Mouse (Mus musculus) limb, embryonic 11.5 days (tissue): ENCODE data around the gene Rap1b. TPM values are rescaled to one million over a fixed set of nuclear protein-coding genes. Genes with fewer than 3 reads are reported as not detected.

ENCODE experiments used
- ATAC-seq: fragments of 200-750 bp; cut with Nextera tagmentation; 2 replicates; pipeline ENCODE4 v1.8.0; 2017; ENCODE audit warnings: low read depth; ENCODE audit not compliant: insufficient number of reproducible peaks, low FRiP score, low TSS enrichment
- DNase-seq: peaks from one replicate; pipeline ENCODE4 v3.0.0-alpha.2; 2015; ENCODE audit warnings: low spot score
- H3K27ac ChIP-seq: fragments of 300-500 bp; sonication (generic); replicated peaks from 2 replicates; pipeline ENCODE4 v1.5.1; 2014; ENCODE audit warnings: low read depth, mild to moderate bottlenecking, low read length
- H3K27me3 ChIP-seq: fragments of 300-500 bp; sonication (generic); 2 replicates; pipeline ENCODE4 v1.6.1; 2014; ENCODE audit warnings: mild to moderate bottlenecking, low read length, mixed read lengths; ENCODE audit not compliant: control insufficient read depth, insufficient read depth
- H3K36me3 ChIP-seq: fragments of 300-500 bp; sonication (generic); 2 replicates; pipeline ENCODE4 v1.6.1; 2014; ENCODE audit warnings: mild to moderate bottlenecking, low read length, moderate library complexity, mixed read lengths; ENCODE audit not compliant: control insufficient read depth, insufficient read depth
- H3K4me1 ChIP-seq: fragments of 300-500 bp; sonication (generic); 2 replicates; pipeline ENCODE4 v1.6.1; 2014; ENCODE audit warnings: low read length, mixed read lengths; ENCODE audit not compliant: control insufficient read depth, insufficient read depth
- H3K4me2 ChIP-seq: fragments of 300-500 bp; sonication (generic); 2 replicates; pipeline ENCODE4 v1.6.1; 2014; ENCODE audit warnings: low read depth, mild to moderate bottlenecking, moderate library complexity; ENCODE audit not compliant: severe bottlenecking
- H3K4me3 ChIP-seq: fragments of 300-500 bp; sonication (generic); 2 replicates; pipeline ENCODE4 v1.5.1; 2014; ENCODE audit warnings: low read depth, low read length
- H3K9ac ChIP-seq: fragments of 300-500 bp; sonication (generic); 2 replicates; pipeline ENCODE4 v1.6.1; 2014; ENCODE audit warnings: mild to moderate bottlenecking, low read length
- H3K9me3 ChIP-seq: fragments of 300-500 bp; sonication (generic); 2 replicates; pipeline ENCODE4 v1.6.1; 2016; ENCODE audit warnings: low read length; ENCODE audit not compliant: control insufficient read depth
- WGBS: fragments of 180-500 bp; shearing (Covaris S2); extraction: QIAGEN DNeasy Blood & Tissue Kit; methylation state at CpG from one replicate; pipeline ENCODE4 v1.1.7; 2014; 5-methylcytosine and 5-hydroxymethylcytosine counted together
- polyA plus RNA-seq: library from polyadenylated mRNA; unstranded; fragments of >200 nt; fragmentation: Nextera tagmentation; extraction: Ambion mirVana; gene quantifications from 2 replicates; pipeline ENCODE4 v1.2.1, GENCODE M21; 2014

Rap1b gene
- polyA plus RNA-seq, 1 experiment from 2014 or later: 167 TPM

GRCm38 (mm10) chr10:117796181-117796580 lies 49.7 kb downstream of the Rap1b start:
- peak; percentile 47 for DNase-seq
- 94% methylated on average over 7 of the region's 7 CpGs for WGBS
- no peak overlapping the region for H3K4me2 ChIP-seq

GRCm38 (mm10) chr10:117795206-117795605 lies 50.6 kb downstream of the Rap1b start:
- H3K4me2 ChIP-seq: no peak overlapping the region
- no peaks in the 10 kb centered on the region for H3K36me3 ChIP-seq
- no peak overlapping the region for H3K4me3 ChIP-seq
- H3K27ac ChIP-seq: no peak overlapping the region
- no peak overlapping the region for H3K9ac ChIP-seq
- no peaks in the 10 kb centered on the region for H3K27me3 ChIP-seq
- peaks cover 9% of the 10 kb centered on the region; the same call in 1 of the 2 replicates for H3K4me1 ChIP-seq
- no peak for DNase-seq
- H3K9me3 ChIP-seq: no peaks in the 10 kb centered on the region
- 78% methylated on average over 4 of the region's 4 CpGs for WGBS
- no peak for ATAC-seq

More at GRCm38 (mm10) chr10:117796181-117796580, 49.7 kb downstream of the Rap1b start:
- no peaks in the 10 kb centered on the region for H3K27me3 ChIP-seq
- no peak overlapping the region for H3K27ac ChIP-seq
- ATAC-seq: no peak
- H3K4me1 ChIP-seq: peaks cover 9% of the 10 kb centered on the region; the same call in 1 of the 2 replicates
- H3K36me3 ChIP-seq: no peaks in the 10 kb centered on the region
- no peak overlapping the region for H3K4me3 ChIP-seq
- no peaks in the 10 kb centered on the region for H3K9me3 ChIP-seq
- no peak overlapping the region for H3K9ac ChIP-seq

GRCm38 (mm10) chr10:117793436-117794030 lies 52.3 kb downstream of the Rap1b start:
- DNase-seq (no peak), ATAC-seq (no peak)
- Histone ChIP-seq H3K9ac (no peak overlapping the region), H3K4me3 (no peak overlapping the region), H3K9me3 (no peaks in the 10 kb centered on the region), H3K4me1 (peaks cover 9% of the 10 kb centered on the region; the same call in 1 of the 2 replicates), H3K27me3 (no peaks in the 10 kb centered on the region), H3K4me2 (no peak overlapping the region; the same call in 1 of the 2 replicates), H3K27ac (no peak overlapping the region), H3K36me3 (no peaks in the 10 kb centered on the region)
- WGBS: 76% methylated on average over 11 of the region's 11 CpGs

GRCm38 (mm10) chr10:117792141-117793091 lies 53.4 kb downstream of the Rap1b start, which contains the start of gene Nup107:
TSS of gene Nup107 (minus strand) at chr10:117792705.
- peaks cover 2% of the 10 kb centered on the region for H3K36me3 ChIP-seq
- ATAC-seq (peak; percentile 99), DNase-seq (peak; percentile 100)
- H3K4me1 ChIP-seq: peaks cover 9% of the 10 kb centered on the region; the same call in 1 of the 2 replicates
- H3K9me3 ChIP-seq: no peaks in the 10 kb centered on the region
- peak within 1 kb of the TSS; percentile 65 for H3K4me2 ChIP-seq
- H3K27ac ChIP-seq: peak within 1 kb of the TSS; percentile 52; the same call in 1 of the 2 replicates
- peak within 1 kb of the TSS; percentile 80 for H3K4me3 ChIP-seq
- no peaks in the 10 kb centered on the region for H3K27me3 ChIP-seq
- WGBS: under 1% methylated on average over 75 of the region's 75 CpGs
- H3K9ac ChIP-seq: peak within 1 kb of the TSS; percentile 58

- ATAC-seq (no peak), DNase-seq (no peak)
- Histone ChIP-seq H3K9me3 (no peaks in the 10 kb centered on the region), H3K27me3 (no peaks in the 10 kb centered on the region), H3K9ac (no peak overlapping the region), H3K36me3 (peaks cover 10% of the 10 kb centered on the region), H3K4me3 (no peak overlapping the region), H3K4me1 (peaks cover 9% of the 10 kb centered on the region; the same call in 1 of the 2 replicates), H3K4me2 (no peak overlapping the region; the same call in 1 of the 2 replicates), H3K27ac (no peak overlapping the region)
- WGBS: 88% methylated on average over 2 of the region's 2 CpGs
These were observed 54.7 kb downstream of the Rap1b start for GRCm38 (mm10) chr10:117791171-117791470.

GRCm38 (mm10) chr10:117790421-117791170 lies 55.2 kb downstream of the Rap1b start:
- WGBS: 95% methylated on average over 17 of the region's 17 CpGs
- no peak for ATAC-seq
- no peak overlapping the region for H3K9ac ChIP-seq
- no peak overlapping the region for H3K4me2 ChIP-seq
- H3K36me3 ChIP-seq: peaks cover 12% of the 10 kb centered on the region
- no peak overlapping the region for H3K4me3 ChIP-seq
- peaks cover 9% of the 10 kb centered on the region; the same call in 1 of the 2 replicates for H3K4me1 ChIP-seq
- H3K9me3 ChIP-seq: no peaks in the 10 kb centered on the region
- no peak overlapping the region for H3K27ac ChIP-seq
- no peaks in the 10 kb centered on the region for H3K27me3 ChIP-seq
- no peak for DNase-seq

- Histone ChIP-seq H3K9me3 (no peaks in the 10 kb centered on the region), H3K36me3 (peaks cover 12% of the 10 kb centered on the region), H3K9ac (no peak overlapping the region), H3K4me1 (peaks cover 9% of the 10 kb centered on the region; the same call in 1 of the 2 replicates), H3K4me2 (no peak overlapping the region), H3K4me3 (no peak overlapping the region), H3K27me3 (no peaks in the 10 kb centered on the region), H3K27ac (no peak overlapping the region)
- ATAC-seq (no peak), DNase-seq (no peak)
- WGBS: 92% methylated on average over 1 of the region's 1 CpGs
These were observed 55.8 kb downstream of the Rap1b start for GRCm38 (mm10) chr10:117790011-117790410.

GRCm38 (mm10) chr10:117784646-117785045 lies 61.2 kb downstream of the Rap1b start:
- Histone ChIP-seq H3K4me3 (no peak overlapping the region), H3K4me1 (no peaks in the 10 kb centered on the region), H3K36me3 (peaks cover 24% of the 10 kb centered on the region), H3K4me2 (no peak overlapping the region), H3K9me3 (no peaks in the 10 kb centered on the region), H3K9ac (no peak overlapping the region), H3K27me3 (no peaks in the 10 kb centered on the region), H3K27ac (no peak overlapping the region)
- WGBS: 98% methylated on average over 7 of the region's 7 CpGs
- ATAC-seq (no peak), DNase-seq (no peak)
